Mouse (Mus musculus) cerebellum, adult 2 months (tissue): ENCODE measurements around the gene Tns1.

Experiments
- CTCF ChIP-seq: fragments of 200-500 bp; IDR thresholded peaks from 2 replicates; pipeline ENCODE4 v1.5.1; 2011; ENCODE audit warnings: low read depth, mild to moderate bottlenecking, control low read depth, low read length, moderate library complexity, borderline replicate concordance; ENCODE audit not compliant: insufficient read depth
- POLR2A ChIP-seq: fragments of 200-500 bp; IDR thresholded peaks from 2 replicates; pipeline ENCODE4 v1.6.1; 2011; ENCODE audit warnings: low read length, control low read depth, borderline replicate concordance; ENCODE audit not compliant: insufficient read depth

DNA sequence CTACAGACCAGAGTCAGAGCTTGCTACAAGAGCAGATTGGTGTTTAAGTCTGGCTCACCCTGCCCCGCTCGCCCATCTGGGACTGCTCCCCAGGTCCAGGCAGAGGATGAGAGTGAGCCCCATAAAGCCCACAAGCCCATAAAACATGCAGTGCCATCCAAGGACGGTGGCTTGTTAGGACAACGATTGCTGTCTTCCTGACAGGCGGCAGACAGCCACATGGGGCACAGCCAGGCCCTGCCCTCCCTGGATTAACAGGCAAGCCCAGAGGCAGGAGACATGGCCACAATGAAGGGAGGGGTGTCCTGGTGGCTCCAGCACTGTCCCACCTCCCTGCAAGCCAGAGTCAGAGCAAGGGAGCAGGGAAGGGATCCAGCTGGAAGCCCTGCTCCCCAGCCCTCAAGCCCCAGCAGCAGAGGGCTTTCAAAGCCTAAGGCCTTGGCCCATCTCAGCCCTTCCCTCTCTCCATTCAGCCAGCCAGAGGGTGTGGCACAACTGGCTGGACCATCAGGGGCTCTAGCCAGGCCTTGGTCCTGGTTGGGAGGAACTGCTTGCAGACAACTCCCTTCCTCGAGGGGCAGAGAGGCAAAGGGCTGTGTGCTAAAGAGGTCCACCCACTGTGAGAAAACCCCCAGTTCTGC is 40.1 kb downstream of the Tns1 start:
- TF ChIP-seq CTCF (no peak), POLR2A (no peak)
